Mouse (Mus musculus) urinary bladder, postnatal 4 days (tissue): ENCODE measurements around the gene Uqcrq.

Source experiments
- DNase-seq, 2 experiments: peaks; one replicate each; pipeline ENCODE4 v3.0.0; 2021 to 2022; ENCODE audit warnings: low spot score in 2 of 2

Uqcrq gene

DNA sequence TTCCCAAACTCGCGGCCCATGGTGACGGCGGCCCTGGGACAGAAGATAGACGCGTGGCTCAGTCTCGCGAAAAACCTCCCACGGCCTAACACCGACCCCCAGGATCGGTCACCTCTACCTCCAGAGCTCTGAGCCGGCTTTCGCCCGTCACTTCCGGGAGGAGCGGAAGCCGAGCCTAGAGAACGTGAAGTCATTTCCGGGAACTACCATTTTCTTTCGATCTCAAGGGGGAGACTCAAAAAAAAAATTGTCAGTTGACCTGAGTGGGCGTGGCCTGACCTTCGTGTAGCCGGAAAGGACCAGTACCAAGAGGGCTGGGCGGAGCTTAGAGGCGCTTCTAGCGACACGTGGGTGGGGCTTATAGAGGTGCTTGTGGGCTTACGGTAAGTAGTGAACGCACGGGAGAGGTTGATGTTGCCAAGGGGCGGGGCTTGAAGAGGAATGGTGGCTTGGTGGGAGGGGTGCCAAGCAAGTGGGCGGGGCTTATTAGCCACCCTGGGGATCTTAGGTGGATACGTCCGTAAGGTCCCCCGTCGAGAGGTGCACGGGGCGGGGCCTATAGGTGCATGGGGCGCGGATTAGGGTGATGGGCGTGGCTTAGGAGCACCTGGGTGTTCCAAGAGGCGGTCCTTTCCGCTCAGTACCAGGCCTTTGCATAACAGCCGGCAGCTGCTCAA lies at the start of gene Uqcrq, which contains the start of gene Gdf9:
Uqcrq (minus strand) TSS at position 162 of the 677 bp plus-strand sequence.
Gdf9 (plus strand) TSS at position 354 of the 677 bp plus-strand sequence.
- peak; percentile 96 to 97 for DNase-seq

DNA sequence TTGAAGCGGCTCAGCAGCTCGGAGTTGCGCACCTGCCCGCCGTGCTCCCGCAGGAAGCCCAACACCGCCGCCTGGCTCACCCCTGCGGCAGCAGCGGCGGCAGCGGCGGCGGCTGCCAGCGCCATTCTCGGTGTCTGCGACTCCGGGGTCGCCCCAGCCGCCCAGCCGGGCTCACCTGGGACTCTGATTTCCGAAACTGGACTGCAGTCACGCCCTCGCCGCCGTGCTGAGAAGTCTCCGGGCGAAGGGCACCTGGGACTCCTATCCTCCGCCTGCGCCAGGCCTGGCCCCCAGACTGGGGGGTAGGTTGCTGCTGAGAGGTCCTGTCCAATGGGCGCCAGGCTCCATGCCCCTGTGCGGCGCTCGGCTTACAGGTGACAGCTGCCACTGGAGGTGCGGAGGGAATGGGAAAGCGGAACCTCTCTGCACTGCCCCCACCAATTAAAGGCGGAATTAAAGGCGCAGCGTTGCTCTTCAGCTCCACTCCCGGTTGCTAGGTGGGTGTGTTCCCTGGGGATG lies 49.2 kb upstream of the Uqcrq start, which contains the start of the genes Gm9945 and Sowaha:
Gm9945 (plus strand) TSS at position 384 of the 519 bp plus-strand sequence.
Sowaha (minus strand) TSS at position 492 of the 519 bp plus-strand sequence.
- DNase-seq, result peak in 1 of 2 experiments; percentile 27

DNA sequence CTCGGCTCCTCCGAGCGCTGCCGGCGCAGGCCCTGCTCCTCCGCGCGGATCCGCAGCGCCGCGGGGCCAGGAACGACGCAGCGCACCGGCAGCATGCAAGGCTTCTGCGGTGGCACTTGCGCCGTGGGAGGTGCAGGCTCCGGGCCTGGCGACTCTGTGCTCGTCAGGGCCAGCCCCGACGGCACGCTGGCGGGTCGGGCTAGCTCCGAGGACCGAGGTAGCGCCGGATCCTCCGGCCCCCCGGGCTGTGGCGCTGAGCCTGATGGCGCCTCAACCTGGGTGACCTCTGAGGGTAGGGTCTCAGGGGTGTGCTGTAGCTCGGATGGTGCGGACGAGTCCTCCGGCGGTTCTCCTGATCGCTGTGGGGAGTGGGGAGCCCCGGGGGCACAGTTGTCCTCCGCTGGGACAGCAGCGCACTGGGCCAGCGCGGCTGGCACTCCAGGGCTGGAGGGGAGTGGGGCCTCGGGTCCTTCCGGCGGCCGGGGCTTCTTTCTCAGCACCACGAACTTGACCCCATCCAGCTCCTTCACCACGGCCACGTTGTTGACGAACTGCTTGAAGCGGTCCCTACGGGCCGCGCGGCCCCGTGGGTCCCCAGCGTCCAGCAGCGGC lies 48.6 kb upstream of the Uqcrq start:
- DNase-seq, result no peak

DNA sequence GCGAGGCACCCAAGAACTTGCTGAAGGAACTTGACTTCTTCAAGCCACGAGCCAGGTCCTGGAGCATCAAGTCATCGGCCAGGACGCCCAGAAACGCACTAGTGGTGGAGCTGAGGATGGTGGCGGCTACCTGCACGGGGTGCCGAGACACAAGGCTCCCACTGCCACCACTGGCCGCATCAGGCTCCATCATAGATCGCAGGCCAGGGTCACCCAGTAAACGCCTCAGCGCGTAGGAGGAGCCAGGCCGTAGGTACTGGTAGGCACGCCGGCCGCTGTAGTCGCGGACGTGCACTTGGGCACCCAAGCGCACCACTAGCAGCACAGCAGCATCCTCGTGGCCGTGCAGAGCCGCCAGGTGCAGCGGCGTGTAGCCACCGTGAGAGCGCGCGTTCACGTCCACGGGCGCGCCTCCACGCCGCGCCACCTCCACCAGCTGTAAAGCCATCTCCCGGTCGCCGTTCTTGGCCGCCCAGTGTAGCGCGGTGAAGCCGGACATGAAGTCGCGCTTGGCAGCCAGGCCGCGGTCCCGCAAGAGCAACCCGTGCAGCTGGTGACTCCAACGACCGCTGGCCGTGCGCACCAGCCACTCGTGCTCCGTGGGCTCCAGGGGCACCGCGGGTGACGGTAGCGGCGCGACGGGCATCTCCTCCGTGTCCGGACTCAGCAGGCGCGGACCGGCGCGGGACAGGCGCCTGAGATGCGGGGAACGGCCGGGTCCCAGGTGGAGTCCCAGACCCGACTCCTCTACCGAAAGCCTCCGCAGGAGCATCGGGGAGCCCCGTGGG lies 47.9 kb upstream of the Uqcrq start:
- DNase-seq, result no peak

DNA sequence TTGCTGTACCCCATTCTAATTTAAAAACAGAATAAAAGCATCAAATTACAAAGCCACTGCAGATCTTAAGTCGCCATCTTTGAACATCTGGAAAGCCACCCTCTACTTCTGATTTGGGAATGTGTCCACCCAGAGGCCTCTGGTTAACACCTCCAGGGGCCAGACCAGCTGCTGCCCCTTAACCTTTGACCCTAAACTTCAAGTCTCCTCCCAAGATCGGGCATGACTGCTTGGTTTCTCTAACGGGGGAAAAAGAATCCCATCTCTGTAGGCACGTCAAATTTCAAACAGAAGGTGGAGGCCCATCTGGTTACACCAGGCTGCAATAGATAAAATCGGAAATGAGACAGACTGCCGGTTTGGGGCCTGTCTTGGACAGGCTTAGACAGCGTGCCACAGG lies 47.2 kb upstream of the Uqcrq start:
- no peak for DNase-seq

DNA sequence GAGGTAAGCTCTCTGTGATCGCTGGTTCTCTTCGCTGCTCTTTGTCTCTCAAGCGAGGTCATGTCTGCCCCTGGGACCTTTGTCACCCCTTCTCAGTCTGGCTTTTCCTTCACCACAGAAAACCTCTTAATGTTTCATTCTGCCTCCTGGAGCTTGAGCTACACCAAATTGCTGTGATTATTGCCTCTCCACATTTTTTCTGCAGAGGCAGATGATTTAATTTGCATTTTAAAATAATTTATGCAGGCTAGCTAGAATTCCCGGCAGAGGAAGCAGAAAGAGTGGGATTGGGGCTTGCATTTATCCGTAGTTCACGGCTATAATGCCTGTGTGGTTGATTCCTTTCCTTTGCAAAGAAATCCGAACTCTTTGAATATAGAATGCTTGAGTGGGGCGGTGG lies 45.0 kb upstream of the Uqcrq start:
- no peak for DNase-seq

DNA sequence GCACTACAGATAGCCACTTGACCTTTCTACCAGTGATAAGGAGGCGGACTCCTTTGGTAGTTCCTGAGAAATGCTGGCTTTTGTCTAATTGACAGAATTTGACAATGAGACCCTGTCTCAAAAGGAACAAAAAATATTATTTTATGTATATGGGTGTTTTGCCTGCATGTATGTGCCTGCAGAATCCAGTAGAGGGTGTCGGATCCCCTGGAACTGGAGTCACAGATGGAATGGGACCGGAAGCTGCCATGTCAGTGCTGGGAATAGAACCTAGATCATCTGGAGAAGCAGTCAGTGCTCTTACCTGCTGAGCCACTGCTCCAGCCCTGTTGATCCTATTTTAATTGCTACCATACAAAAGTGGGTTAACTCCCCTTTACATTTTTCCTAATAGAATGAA lies 42.1 kb upstream of the Uqcrq start:
- DNase-seq, result no peak

DNA sequence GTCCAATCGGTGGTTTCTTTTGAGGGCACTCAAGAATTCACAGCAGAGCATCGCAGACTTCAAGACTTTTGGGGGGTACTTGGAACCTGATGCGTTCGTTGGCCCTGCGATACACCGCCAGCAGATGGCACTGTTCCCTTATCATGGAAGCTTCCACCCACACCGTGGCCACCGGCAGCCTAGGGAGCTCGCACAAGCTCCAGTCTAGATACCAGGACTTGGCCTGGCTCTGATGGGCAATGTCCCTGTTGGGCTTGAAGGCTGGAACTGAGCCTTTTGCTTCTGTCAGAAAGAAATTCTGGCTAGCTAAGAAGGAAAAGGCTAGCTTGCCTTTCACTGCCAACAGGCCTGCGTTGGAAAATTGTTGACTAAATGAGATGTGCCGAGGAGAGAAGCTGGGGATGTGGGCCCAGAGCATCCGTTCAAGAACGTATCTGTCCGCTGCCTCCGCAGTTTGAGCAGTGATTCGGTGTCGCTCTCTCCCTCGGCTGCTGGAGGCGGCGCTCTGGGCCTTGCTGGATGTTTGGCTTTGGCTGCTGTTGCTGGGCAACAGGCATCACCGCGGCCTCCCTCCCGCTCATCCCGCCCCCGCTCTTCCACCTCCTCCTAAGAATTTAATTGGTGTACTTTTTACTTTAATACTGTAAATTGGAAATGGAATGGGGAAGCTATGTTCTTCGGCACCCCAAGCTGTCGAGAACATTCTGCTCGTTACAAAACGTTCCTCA lies 39.5 kb upstream of the Uqcrq start, which contains the start of gene Gm9837:
Gm9837 (minus strand) TSS at position 512 of the 728 bp plus-strand sequence.
- peak; percentile 76 to 93 for DNase-seq

DNA sequence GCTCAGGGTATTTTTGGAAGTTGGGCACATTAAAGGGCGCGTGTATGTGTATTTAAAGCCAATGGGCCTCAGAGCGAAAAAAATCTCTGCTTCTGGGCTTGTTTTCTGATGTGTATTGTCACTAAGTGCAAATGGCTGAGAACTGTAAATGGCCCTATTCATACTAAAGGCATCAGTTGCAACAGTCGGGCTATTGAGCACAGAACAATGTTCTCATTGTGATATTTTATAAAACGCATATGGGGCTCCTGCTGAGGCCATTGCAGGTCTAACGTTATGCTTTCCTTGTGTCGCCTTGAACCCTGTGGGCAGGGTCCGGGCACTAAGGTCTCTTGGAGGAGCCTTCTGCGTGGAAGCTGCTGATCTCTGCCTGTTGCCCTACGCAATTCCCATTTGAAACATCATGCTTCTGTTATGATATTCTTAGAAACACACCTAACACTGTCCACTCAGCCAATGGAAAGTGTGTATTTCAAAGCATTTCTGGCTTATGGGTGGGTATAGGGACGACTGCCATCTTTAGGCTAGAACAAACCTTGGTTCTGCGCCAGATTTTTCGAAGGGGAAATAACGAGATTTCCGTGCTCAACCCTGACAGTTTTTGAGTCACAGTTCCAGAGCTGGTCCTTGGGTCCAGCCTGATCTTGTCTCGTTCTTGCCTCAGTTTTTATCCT lies 38.8 kb upstream of the Uqcrq start:
- no peak for DNase-seq

DNA sequence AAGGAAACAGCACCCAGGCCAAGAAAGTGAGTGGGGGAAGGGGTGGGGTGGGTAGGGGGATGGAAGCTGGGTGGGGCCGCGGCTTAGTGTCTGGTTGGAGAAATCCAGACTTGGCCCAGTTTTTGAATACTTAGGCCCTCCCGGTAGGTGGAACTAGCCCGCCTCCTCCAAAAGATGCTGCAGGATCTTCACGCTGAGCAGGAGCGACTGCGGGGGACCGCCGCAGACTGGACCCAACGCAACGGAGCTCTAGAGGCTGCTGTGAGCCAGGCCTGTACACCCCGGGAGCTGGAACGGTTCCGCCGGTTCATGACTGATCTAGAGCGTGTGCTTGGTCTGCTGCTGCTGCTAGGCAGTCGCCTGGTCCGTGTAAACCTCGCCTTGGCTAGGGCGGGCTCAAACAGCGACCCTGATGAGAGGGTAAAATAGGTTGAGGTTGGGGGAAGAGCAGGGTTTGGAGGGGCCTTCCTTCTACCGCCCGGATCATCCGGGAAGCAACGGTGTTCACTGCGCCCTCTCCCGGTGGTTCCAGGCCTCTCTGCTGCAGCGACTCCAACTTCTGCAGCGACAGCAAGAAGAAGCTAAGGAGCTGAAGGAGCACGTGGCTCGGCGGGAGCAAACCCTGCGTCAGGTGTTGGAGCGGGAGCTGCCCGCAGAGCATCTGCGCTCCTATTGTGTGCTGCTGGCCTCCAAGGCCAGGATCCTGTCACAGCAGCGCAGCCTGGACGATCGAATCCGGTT lies 35.8 kb upstream of the Uqcrq start:
- peak; percentile 65 to 86 for DNase-seq

DNA sequence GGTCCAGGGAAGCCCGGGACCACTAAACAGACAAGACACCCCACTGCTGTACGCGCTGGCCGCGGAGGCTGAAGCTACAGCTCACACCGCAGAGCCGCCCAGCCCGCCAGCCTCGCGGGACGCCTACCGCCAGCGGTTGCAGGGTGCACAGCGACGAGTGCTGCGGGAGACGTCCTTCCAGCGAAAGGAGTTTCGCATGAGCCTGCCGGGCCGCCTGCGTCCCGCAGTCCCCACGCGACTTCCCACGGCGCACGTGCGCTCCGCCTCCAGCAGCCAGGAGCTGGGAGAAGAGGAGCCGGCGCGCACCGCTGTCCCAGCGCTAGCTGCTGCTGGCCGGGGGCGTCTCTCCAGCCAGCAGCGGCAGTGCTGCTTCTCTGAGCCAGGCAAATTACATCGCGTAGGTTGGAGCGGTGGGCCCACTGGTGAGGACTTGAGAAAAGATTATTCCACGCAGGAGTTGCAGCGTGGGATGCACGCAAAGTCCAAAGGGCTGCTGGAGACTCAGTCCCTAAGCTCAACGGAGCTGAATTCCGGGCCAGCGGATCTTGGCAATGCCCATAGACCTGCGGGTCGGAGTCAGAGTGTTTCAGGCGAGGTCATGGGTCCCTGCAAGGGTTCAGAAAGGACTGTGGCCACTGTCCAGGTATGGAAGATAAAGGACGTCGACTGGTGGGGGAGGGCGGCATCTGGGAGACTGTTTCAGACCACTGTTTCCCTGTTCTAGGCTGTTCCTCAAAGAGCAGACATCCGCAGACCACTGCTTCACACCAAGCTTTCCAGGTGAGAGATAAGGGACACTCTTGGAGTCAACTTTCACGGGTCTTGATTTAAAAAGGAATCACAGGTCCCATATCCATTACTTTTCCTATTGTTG lies 33.2 kb upstream of the Uqcrq start:
- DNase-seq, result no peak

DNA sequence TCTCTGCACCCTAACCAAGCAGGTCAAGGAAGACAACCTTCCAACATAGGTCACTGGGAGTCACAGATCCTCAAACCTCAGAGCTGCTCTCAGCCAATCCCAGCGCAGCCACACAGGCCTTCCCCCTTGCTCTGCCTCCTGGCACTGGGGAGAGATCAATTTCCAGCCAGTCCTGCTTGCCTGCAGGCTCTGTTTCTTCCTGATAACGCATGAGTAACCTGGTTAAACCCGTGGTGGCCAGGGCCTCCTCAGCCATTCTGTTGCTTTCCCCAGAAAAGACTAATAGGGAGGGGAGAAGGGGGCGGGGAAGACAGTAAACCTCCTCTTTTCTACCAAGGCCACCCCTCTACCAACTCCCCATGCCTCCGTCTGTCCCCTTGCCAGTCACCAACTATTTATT lies 31.1 kb upstream of the Uqcrq start:
- DNase-seq, result no peak

DNA sequence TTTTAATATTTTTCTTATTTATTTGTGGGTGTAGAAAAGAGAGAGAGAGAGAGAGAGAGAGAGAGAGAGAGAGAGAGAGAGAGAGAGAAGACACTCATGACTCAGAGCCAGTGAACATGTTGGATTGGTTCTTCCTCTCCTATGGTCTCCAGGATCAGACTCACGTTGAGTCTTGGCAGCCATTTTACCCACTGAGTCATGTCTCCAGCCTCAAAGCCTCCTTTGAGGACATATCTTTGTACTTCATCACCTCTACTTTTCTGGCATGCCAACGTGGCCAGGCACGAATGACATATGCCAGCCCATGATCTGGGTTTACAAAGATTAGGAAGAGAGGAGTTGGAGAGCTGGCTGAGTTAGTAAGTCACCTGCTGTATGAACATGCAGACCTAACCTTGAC lies 29.6 kb upstream of the Uqcrq start:
- no peak for DNase-seq

DNA sequence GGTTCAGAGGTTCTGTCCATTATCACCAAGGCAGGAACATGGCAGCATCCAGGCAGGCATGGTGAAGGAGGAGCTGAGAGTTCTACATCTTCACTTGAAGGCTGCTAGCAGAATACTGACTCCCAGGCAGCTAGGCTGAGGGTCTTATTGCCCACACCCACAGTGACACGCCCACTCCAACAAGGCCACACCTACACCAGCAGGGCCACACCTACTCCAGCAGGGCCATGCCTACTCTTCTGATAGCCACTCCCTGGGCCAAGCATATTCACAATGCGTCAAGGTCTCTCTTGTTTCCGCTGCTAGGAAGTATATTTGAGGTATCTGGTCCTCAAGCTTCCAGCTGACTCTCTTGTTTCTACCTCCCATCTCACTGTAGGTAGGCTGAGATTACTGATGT lies 28.4 kb upstream of the Uqcrq start:
- no peak for DNase-seq

DNA sequence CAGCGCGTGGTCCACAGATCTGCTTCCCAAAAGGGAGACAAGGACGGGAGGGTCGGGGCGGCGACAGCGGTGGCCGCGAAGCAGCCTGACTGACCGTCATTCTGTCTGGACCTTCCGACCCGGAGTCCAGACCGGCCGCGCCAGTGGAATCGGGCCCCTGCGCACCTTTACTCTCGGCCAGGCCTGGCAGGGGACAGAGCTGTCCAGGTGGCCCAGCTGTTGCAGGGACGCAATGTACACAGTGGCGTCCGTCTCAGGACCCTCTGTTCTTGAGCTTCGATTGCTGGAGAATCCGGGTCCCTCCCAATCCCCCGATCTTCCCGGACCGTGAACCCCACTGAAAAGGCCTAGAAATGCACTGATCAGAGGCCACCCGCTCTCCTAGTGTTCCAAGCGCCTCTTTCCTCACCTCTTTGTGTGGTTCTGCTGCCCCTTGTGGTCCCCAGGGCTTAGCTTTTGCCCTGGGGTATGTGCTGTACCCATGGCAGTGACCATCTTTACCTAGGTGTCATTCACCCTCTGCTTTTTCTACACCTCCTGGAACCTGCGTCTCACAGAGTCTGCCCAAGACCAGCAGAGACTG lies 26.8 kb upstream of the Uqcrq start:
- DNase-seq, result peak in 1 of 2 experiments; percentile 22

DNA sequence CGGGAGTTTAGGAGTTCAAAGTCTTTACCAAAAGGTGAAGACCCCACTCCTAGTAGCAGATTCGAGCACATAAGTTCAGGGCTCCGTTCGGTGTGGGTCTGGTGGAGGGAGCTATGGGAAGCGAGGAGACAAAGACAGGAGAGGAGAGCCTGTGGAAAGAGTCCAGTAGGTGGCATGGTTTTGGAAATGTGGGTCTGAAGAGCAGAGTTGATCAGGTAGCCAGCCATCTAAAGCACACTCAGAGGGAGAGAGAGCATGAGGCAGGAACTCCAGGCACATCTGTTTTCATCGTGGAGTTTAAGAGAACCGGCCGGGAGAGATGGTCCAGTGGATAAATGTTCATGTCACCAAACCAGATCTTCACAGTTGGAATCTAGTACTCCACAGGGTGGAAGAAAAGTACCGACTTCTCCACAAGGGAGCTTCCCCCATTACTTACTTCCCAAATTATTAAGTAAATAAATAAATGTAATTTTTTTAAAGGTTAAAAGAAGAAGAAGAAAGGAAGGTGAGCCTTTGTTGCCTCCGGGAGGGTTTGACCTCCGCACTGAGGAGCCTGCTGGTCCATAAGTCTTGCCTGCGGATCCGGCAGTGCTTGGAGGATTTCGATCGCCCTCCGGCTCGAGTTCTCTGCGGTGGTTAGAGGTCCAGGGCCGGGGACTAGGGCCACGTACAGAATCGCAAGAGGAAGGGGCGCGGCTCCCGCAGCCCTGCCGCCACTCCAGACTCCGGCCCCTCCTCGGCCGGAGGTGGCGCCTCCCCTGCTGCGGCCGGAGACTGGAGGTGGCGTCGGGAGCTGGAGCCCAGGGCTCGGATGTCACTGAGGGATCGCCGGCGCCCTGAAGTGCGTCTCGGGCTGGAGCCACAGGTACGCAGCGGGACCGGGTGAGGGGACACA lies 26.1 kb upstream of the Uqcrq start, which contains the start of the genes Gm10447 and Shroom1:
Gm10447 (minus strand) TSS at position 637 of the 898 bp plus-strand sequence.
Shroom1 (plus strand) TSS at position 732 of the 898 bp plus-strand sequence.
- peak in 1 of 2 experiments; percentile 55 for DNase-seq

DNA sequence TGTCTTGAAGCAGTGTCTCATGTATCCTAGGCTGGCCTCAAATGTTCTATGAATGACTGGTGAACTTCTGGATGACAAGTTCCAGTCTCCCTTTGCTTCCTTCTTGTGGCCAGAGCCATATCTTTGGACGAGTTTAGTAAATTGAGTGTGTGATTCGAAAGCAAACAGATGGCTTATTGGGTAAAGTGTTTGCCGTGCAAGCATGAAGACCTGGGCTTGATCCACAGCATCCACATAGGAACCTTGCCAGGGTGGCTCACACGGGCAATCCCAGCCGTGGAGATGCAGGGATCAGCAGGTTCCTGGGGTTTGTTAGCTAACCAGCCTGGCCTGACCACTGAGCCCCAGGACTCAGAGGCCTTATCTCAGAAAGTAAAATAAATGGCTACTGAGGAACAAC lies 22.4 kb upstream of the Uqcrq start:
- no peak for DNase-seq

DNA sequence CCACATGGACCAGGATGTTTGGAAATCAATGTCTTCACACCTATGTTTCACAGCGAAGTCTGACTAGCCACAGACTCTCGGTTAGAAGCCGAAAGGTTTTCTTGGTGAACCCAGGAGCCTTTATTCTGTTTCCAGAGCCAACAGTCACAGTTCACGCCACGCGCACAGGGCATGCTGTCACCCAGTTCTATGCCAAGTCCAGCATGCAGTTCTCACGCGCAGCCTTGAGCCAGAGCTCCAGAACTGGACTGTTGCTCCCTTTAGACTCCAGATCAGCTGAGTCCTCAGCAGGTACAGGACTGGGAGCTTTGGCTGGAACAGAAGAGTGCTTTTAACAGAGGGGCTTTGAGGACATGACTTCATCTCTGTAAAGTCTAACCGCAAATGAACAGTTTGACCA lies 21.8 kb upstream of the Uqcrq start:
- DNase-seq, result no peak
